Mouse (Mus musculus) layer of hippocampus, postnatal 14 days (tissue): Measurements from ENCODE around the gene Mpped1. TPM values are rescaled to one million over a fixed set of nuclear protein-coding genes. Genes with fewer than 3 reads are reported as not detected.

Experiments used
- DNase-seq, 2 experiments: peaks; one replicate each; pipeline ENCODE4 v3.0.0; 2021 to 2022; ENCODE audit warnings: low spot score in 2 of 2, mixed read lengths in 1 of 2
- long read RNA-seq, 2 experiments: library from polyadenylated mRNA; stranded (forward); transcript quantifications; one replicate each; pipeline ENCODE4 v2.0.0; 2021
- total RNA-seq, 2 experiments: library from RNA; stranded (reverse); gene quantifications; 2 replicates each; pipeline ENCODE4 v1.2.3; 2021

Mpped1 gene
- total RNA-seq, result 100 to 1,000 TPM; 127 to 142 TPM
- long read RNA-seq, experiment 1, transcript Mpped1-201 (7 exons, 3,265 nt), result major isoform, 56 of 112 reads
- long read RNA-seq, experiment 1, partial matches to known transcripts, result 44 of 112 reads
- long read RNA-seq, experiment 1, other reads (novel, unspliced or antisense), result 12 of 112 reads
- long read RNA-seq, experiment 2, transcript Mpped1-201 (7 exons, 3,265 nt), result major isoform, 50 of 128 reads
- long read RNA-seq, experiment 2, partial matches to known transcripts, result 62 of 128 reads
- long read RNA-seq, experiment 2, other reads (novel, unspliced or antisense), result 15 of 128 reads

GRCm38 (mm10) chr15:83779387-83779786, at the start of gene Mpped1:
TSS of gene Mpped1 (plus strand) at chr15:83779467.
- DNase-seq, result no peak

- no peak for DNase-seq
Measured at GRCm38 (mm10) chr15:83740676-83741422, 38.4 kb upstream of the Mpped1 start.

- DNase-seq, result no peak
Measured at GRCm38 (mm10) chr15:83742018-83742417, 37.2 kb upstream of the Mpped1 start.

GRCm38 (mm10) chr15:83746311-83746710, 33.0 kb upstream of the Mpped1 start:
- DNase-seq, result no peak

- no peak for DNase-seq
Measured at GRCm38 (mm10) chr15:83748986-83749385, 30.3 kb upstream of the Mpped1 start.

- DNase-seq, result no peak
Measured at GRCm38 (mm10) chr15:83749436-83749835, 29.8 kb upstream of the Mpped1 start.

- DNase-seq, result no peak
Measured at GRCm38 (mm10) chr15:83756742-83757141, 22.5 kb upstream of the Mpped1 start.

- no peak for DNase-seq
Measured at GRCm38 (mm10) chr15:83758958-83759357, 20.3 kb upstream of the Mpped1 start.

GRCm38 (mm10) chr15:83760683-83761082, 18.6 kb upstream of the Mpped1 start:
- DNase-seq, result peak; percentile 52 to 64

GRCm38 (mm10) chr15:83761512-83761911, 17.8 kb upstream of the Mpped1 start:
- no peak for DNase-seq

- DNase-seq, result no peak
Measured at GRCm38 (mm10) chr15:83765388-83766029, 13.8 kb upstream of the Mpped1 start.

- DNase-seq, result peak in 1 of 2 experiments; percentile 32
Measured at GRCm38 (mm10) chr15:83771346-83772053, 7.8 kb upstream of the Mpped1 start.

- DNase-seq, result peak; percentile 58 to 60
Measured at GRCm38 (mm10) chr15:83772460-83772859, 6.8 kb upstream of the Mpped1 start.

GRCm38 (mm10) chr15:83772953-83773352, 6.3 kb upstream of the Mpped1 start:
- DNase-seq, result peak in 1 of 2 experiments; percentile 72

- DNase-seq, result no peak
Measured at GRCm38 (mm10) chr15:83774922-83775321, 4.3 kb upstream of the Mpped1 start.

- no peak for DNase-seq
Measured at GRCm38 (mm10) chr15:83776265-83777000, 2.8 kb upstream of the Mpped1 start.

GRCm38 (mm10) chr15:83777476-83777875, 1.8 kb upstream of the Mpped1 start:
- DNase-seq, result no peak

- no peak for DNase-seq
Measured at GRCm38 (mm10) chr15:83779855-83780740, 831 bp downstream of the Mpped1 start.

GRCm38 (mm10) chr15:83781304-83781703, 2.0 kb downstream of the Mpped1 start:
- no peak for DNase-seq

- no peak for DNase-seq
Measured at GRCm38 (mm10) chr15:83782284-83782683, 3.0 kb downstream of the Mpped1 start.
